Mouse (Mus musculus): ENCODE results near the gene Klhl21.

Klhl21 gene

GRCm38 (mm10) chr4:151996173-151996950, 12.2 kb upstream of the Klhl21 start, which contains the start of gene Phf13:
TSS of gene Phf13 (minus strand) at chr4:151996258.
- DNase-seq, result peak; percentile 99

GRCm38 (mm10) chr4:151996951-151997222, 11.7 kb upstream of the Klhl21 start:
- DNase-seq, result no peak

- no peak for DNase-seq
Measured at GRCm38 (mm10) chr4:151997701-151998100, 10.9 kb upstream of the Klhl21 start.

GRCm38 (mm10) chr4:151999481-151999880, 9.1 kb upstream of the Klhl21 start:
- DNase-seq, result no peak

GRCm38 (mm10) chr4:152000906-152001305, 7.7 kb upstream of the Klhl21 start:
- peak; percentile 71 for DNase-seq

- no peak for DNase-seq
Measured at GRCm38 (mm10) chr4:152001335-152001734, 7.3 kb upstream of the Klhl21 start.

GRCm38 (mm10) chr4:152002063-152002462, 6.5 kb upstream of the Klhl21 start:
- no peak for DNase-seq

- DNase-seq, result no peak
Measured at GRCm38 (mm10) chr4:152006137-152006536, 2.5 kb upstream of the Klhl21 start.

- DNase-seq, result no peak
Measured at GRCm38 (mm10) chr4:152006812-152007211, 1.8 kb upstream of the Klhl21 start.

GRCm38 (mm10) chr4:152007481-152008147, 989 bp upstream of the Klhl21 start:
- no peak for DNase-seq

GRCm38 (mm10) chr4:152008148-152008500, 479 bp upstream of the Klhl21 start:
- no peak for DNase-seq

- DNase-seq, result peak; percentile 82
Measured at GRCm38 (mm10) chr4:152009076-152010051, 761 bp downstream of the Klhl21 start.

GRCm38 (mm10) chr4:152010091-152010706, 1.6 kb downstream of the Klhl21 start:
- DNase-seq, result no peak

- no peak for DNase-seq
Measured at GRCm38 (mm10) chr4:152010707-152011134, 2.1 kb downstream of the Klhl21 start.

GRCm38 (mm10) chr4:152011171-152011760, 2.7 kb downstream of the Klhl21 start:
- no peak for DNase-seq

- DNase-seq, result no peak
Measured at GRCm38 (mm10) chr4:152012109-152012508, 3.5 kb downstream of the Klhl21 start.

GRCm38 (mm10) chr4:152013036-152013813, 4.6 kb downstream of the Klhl21 start:
- no peak for DNase-seq

- no peak for DNase-seq
Measured at GRCm38 (mm10) chr4:152019073-152019472, 10.5 kb downstream of the Klhl21 start.

- DNase-seq, result no peak
Measured at GRCm38 (mm10) chr4:152020024-152020423, 11.4 kb downstream of the Klhl21 start.

GRCm38 (mm10) chr4:152021568-152022097, 13.0 kb downstream of the Klhl21 start:
- DNase-seq, result no peak

- no peak for DNase-seq
Measured at GRCm38 (mm10) chr4:152022506-152022905, 13.9 kb downstream of the Klhl21 start.
